Mouse (Mus musculus): Measurements from ENCODE around the gene Gm11444. TPM values are rescaled to one million over a fixed set of nuclear protein-coding genes. Genes with fewer than 3 reads are reported as not detected.

The Gm11444 gene
- not detected in 2 replicates for polyA plus RNA-seq (2012; rRNA removed; ENCODE audit: low replicate concordance)

DNA sequence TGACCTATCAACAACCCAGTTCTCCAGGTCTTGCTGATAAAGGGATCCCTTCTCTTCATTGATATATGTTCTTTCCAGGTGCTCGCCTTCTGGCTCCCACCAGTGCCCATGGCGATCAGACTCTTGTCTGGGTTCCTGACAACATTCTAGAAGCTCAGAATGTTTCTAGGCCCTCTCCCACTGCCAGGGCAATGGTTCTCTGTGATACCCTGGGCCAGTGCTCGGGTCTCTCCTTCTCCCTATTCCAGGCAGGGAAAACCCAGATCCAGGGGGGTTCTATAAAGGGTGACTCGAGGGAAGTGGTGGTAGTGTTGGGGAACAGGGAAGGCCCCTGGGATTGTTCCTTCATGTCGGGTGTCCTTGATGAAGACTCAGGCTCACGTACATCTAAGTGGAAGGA, at the start of gene Gm11444:
Gene Gm11444, minus strand, starts transcription at position 101 of the 400 bp plus-strand sequence.

DNA sequence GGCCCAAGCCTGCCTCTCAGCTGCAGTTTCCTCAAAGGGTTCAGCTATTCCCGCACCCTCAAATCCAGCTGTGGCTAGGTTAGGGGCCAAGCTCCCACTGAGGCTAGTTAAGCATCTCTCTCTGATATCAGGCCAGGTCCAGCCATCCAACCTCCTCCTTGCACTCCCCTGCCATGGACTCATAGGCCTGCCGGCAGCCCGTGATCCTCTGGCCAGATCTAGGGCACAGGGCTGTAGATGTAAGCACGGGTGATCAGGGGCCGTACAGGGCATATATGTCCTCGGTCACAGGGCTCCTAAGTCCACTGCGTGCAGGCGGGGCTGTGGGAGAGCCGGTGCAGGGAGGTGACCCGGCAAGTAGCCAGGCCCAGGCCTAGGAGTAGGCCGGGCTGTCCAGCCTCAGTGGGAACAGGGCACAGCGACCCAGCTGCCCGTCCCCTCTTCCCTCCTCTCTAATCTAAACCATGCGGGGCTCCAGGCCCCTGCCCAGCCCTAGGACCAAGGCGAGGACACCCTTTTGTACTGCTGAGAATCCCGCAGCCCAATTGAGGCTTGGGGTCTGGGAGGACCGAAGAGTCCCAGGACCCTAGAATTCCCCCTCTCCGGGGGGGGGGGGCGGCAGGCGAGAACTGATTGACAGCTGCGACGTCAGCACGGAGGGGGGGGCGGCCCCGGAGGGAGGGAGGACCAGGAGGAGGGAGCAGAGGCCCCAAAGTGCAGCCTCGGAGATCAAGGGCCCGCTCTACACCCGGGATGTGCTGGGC, 35.7 kb upstream of the Gm11444 start, which contains the start of gene Tbx4:
Gene Tbx4, plus strand, starts transcription at position 758 of the 764 bp plus-strand sequence.

DNA sequence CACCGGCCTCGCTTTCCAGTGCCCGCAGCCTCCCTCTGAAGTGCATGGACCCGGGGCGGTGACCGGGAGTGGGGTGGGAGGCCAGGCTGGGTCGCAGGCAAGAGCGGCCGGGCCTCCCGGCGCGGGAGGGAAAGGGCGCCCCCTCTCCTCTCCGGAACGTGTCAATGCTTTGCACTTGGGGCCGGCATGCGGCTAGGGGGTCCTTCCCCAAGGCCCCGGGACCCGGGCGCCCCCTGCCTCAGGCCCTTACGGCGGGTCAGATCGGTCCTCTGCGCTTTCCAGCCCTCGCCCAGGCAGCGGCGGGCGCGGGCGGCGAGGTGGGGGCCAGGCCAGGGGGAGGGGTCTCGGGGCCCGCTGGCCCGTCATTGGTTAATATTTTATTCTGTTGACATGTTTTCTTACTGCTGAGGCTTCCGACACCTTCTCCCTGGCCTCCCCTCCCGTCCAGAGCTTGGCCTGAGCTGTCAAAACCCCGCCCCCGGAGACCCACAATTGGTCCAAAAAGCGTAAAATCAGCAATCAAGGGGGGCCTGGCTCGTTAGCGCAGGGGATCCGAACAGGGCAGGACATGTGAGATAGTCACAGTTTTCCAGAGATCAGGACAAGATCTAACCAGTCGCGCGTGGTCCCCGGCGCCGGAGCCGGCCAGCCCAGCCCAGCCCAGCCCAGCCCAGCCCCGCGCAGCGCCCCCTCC, 17.8 kb downstream of the Gm11444 start, which contains the start of gene Tbx2:
Gene Tbx2, plus strand, starts transcription at position 321 of the 694 bp plus-strand sequence.

Other genes starting within 250 kb of the Gm11444 start
- 18.8 and 22.4 TPM in 2 replicates for gene Tbx2, start 17.8 kb downstream of the Gm11444 start, polyA plus RNA-seq (2012; rRNA removed; ENCODE audit: low replicate concordance)
- gene Tbx4, start 36.1 kb upstream of the Gm11444 start, polyA plus RNA-seq (2012; rRNA removed; ENCODE audit: low replicate concordance), result 0.23 and 0.69 TPM in 2 replicates